Mouse (Mus musculus): ENCODE results near the gene Pkd1l2. TPM values are rescaled to one million over a fixed set of nuclear protein-coding genes. Genes with fewer than 3 reads are reported as not detected.

Gene Pkd1l2
- polyA plus RNA-seq, 1 experiment from 2014 or later = not detected

DNA sequence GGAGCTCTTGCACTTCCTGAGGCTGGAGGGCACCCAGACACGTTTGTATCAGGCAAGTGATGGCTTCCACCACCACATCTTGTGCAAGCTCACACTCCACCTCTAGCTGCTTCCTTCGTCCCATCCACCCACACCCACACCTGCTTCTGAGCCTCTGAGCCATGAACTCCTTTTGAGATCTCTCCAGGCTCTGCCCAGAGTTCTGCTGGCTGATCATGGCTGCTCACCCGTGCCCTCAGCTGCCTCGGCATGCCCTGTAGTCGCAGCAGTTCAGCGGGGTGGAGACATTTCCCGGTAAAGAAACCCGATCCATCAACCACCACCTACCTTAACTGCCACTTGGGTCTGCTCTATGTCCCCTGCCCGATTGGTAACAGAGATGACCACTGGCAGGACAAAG, 30.9 kb downstream of the Pkd1l2 start:
- Histone ChIP-seq H3K4me2 (ENCODE audit: low read depth, low read length) (no peak overlapping the region), H3K27ac (ENCODE audit: low read length) (no peak overlapping the region), H3K27me3 (ENCODE audit: control insufficient read depth, insufficient read depth, low read length) (no peaks in the 10 kb centered on the region), H3K4me3 (ENCODE audit: low read length) (no peak overlapping the region), H3K9ac (ENCODE audit: low read length) (no peak overlapping the region), H3K9me3 (replicated peaks; ENCODE audit: control insufficient read depth, low read length) (no peaks in the 10 kb centered on the region), H3K36me3 (ENCODE audit: control insufficient read depth, insufficient read depth) (no peaks in the 10 kb centered on the region), H3K4me1 (ENCODE audit: control insufficient read depth, insufficient read depth, low read length) (no peaks in the 10 kb centered on the region)
- no peak for ATAC-seq (replicated peaks; ENCODE audit: extremely low read depth, insufficient read depth, low FRiP score)
- 42% methylated on average over 9 of the region's 9 CpGs for WGBS

DNA sequence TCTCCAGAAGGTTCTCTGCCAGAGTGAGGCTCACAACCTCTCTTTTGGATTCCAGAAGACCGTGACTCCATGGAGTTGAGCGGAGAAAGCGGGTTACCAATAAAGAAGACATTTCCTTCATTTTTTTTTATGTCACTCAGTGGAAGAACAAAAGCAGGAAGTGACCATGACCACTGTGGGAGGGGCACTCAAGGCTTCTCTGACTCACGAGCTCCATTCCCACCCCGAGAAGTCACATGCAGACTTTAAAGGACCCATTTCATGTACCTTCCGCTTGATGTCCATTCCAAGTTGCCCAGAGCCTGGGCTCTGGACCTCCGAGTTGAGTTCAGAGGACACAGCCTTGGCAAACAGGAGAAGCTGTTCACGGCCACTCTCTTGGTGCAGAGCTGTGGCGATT, 31.5 kb downstream of the Pkd1l2 start:
- H3K4me1 ChIP-seq (ENCODE audit: control insufficient read depth, insufficient read depth, low read length) = no peaks in the 10 kb centered on the region
- H3K27ac ChIP-seq (ENCODE audit: low read length) = no peak overlapping the region
- no peak overlapping the region for H3K4me3 ChIP-seq (ENCODE audit: low read length)
- no peaks in the 10 kb centered on the region for H3K36me3 ChIP-seq (ENCODE audit: control insufficient read depth, insufficient read depth)
- no peak overlapping the region for H3K4me2 ChIP-seq (ENCODE audit: low read depth, low read length)
- H3K9ac ChIP-seq (ENCODE audit: low read length) = no peak overlapping the region
- ATAC-seq (replicated peaks; ENCODE audit: extremely low read depth, insufficient read depth, low FRiP score) = no peak
- WGBS = 74% methylated on average over 9 of the region's 9 CpGs
- H3K27me3 ChIP-seq (ENCODE audit: control insufficient read depth, insufficient read depth, low read length) = no peaks in the 10 kb centered on the region
- no peaks in the 10 kb centered on the region for H3K9me3 ChIP-seq (replicated peaks; ENCODE audit: control insufficient read depth, low read length)

DNA sequence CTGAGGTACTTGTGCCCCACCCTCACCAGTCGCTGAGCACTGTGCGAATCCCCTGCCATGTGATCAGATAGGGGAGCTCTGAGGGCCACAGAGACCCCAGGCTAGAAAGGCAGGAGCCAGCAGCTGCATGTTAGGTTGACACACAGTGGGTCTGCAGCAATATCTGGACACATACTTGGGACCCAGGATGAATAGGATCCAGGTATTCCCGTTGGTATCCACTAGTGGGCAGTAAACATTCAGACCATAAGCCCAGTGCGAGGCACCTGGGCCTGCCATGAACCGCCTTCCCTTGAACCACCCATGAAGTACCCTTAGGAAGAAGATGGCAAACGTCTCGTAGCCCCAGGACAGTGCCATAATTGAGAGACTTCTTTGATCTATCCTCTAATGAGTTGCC, 32.8 kb downstream of the Pkd1l2 start:
- Histone ChIP-seq H3K4me2 (ENCODE audit: low read depth, low read length) (no peak overlapping the region), H3K9ac (ENCODE audit: low read length) (no peak overlapping the region), H3K36me3 (ENCODE audit: control insufficient read depth, insufficient read depth) (no peaks in the 10 kb centered on the region), H3K9me3 (replicated peaks; ENCODE audit: control insufficient read depth, low read length) (no peaks in the 10 kb centered on the region), H3K4me1 (ENCODE audit: control insufficient read depth, insufficient read depth, low read length) (no peaks in the 10 kb centered on the region), H3K27me3 (ENCODE audit: control insufficient read depth, insufficient read depth, low read length) (no peaks in the 10 kb centered on the region), H3K4me3 (ENCODE audit: low read length) (no peak overlapping the region), H3K27ac (ENCODE audit: low read length) (no peak overlapping the region)
- no peak for ATAC-seq (replicated peaks; ENCODE audit: extremely low read depth, insufficient read depth, low FRiP score)
- 59% methylated on average over 7 of the region's 7 CpGs for WGBS

DNA sequence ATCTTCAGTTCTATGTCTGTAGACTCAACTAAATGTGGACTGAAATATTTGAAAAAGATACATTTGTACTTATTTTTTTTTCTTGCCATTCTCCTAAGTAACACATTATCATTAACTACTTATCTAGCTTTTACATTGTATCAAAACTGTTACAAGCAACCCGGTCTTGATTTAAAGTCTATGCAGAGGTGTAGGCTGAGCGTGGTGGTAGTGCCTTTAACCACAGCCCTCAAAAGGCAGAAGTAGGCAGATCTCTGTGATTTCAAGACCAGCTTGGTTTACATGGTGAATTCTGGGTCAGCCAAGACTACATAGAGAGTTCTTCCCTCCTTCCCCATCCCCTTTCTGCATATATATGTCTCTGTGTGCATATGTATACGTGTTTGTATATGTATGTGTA, 38.7 kb downstream of the Pkd1l2 start:
- no peaks in the 10 kb centered on the region for H3K4me1 ChIP-seq (ENCODE audit: control insufficient read depth, insufficient read depth, low read length)
- H3K9me3 ChIP-seq (replicated peaks; ENCODE audit: control insufficient read depth, low read length) = no peaks in the 10 kb centered on the region
- H3K4me3 ChIP-seq (ENCODE audit: low read length) = no peak overlapping the region
- H3K27ac ChIP-seq (ENCODE audit: low read length) = no peak overlapping the region
- H3K36me3 ChIP-seq (ENCODE audit: control insufficient read depth, insufficient read depth) = no peaks in the 10 kb centered on the region
- H3K4me2 ChIP-seq (ENCODE audit: low read depth, low read length) = no peak overlapping the region
- H3K27me3 ChIP-seq (ENCODE audit: control insufficient read depth, insufficient read depth, low read length) = no peaks in the 10 kb centered on the region
- whole genome bisulfite sequencing = 76% methylated on average over 3 of the region's 3 CpGs
- ATAC-seq (replicated peaks; ENCODE audit: extremely low read depth, insufficient read depth, low FRiP score) = no peak
- H3K9ac ChIP-seq (ENCODE audit: low read length) = no peak overlapping the region

DNA sequence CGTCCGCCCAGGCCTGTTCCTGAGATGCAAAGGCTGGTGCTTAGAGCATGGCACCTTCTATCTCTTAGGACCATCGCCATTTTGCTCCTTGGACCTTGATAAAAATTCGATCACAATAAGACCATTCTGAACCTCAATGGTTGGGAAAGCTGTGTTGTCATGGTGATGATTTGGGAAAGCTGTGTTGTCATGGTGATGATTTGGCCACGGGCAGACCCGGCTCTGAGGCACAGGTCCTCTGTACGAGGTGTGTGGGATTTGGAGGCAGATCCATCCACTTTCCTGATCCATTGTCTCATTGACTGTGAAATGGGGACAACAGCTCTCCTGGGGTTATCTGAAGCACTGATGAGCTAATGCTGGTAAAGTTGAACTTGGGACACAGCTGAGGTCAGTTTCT, 42.4 kb downstream of the Pkd1l2 start:
- Histone ChIP-seq H3K4me2 (ENCODE audit: low read depth, low read length) (no peak overlapping the region), H3K27me3 (ENCODE audit: control insufficient read depth, insufficient read depth, low read length) (no peaks in the 10 kb centered on the region), H3K4me1 (ENCODE audit: control insufficient read depth, insufficient read depth, low read length) (no peaks in the 10 kb centered on the region), H3K4me3 (ENCODE audit: low read length) (no peak overlapping the region), H3K36me3 (ENCODE audit: control insufficient read depth, insufficient read depth) (no peaks in the 10 kb centered on the region), H3K27ac (ENCODE audit: low read length) (no peak overlapping the region), H3K9me3 (replicated peaks; ENCODE audit: control insufficient read depth, low read length) (no peaks in the 10 kb centered on the region), H3K9ac (ENCODE audit: low read length) (no peak overlapping the region)
- no peak for ATAC-seq (replicated peaks; ENCODE audit: extremely low read depth, insufficient read depth, low FRiP score)
- 76% methylated on average over 7 of the region's 7 CpGs for WGBS

- Histone ChIP-seq H3K4me3 (ENCODE audit: low read length) (no peak overlapping the region), H3K9me3 (replicated peaks; ENCODE audit: control insufficient read depth, low read length) (no peaks in the 10 kb centered on the region), H3K27me3 (ENCODE audit: control insufficient read depth, insufficient read depth, low read length) (no peaks in the 10 kb centered on the region), H3K27ac (ENCODE audit: low read length) (no peak overlapping the region), H3K36me3 (ENCODE audit: control insufficient read depth, insufficient read depth) (no peaks in the 10 kb centered on the region), H3K4me2 (ENCODE audit: low read depth, low read length) (no peak overlapping the region), H3K4me1 (ENCODE audit: control insufficient read depth, insufficient read depth, low read length) (no peaks in the 10 kb centered on the region), H3K9ac (ENCODE audit: low read length) (no peak overlapping the region)
- ATAC-seq (replicated peaks; ENCODE audit: extremely low read depth, insufficient read depth, low FRiP score) = no peak
- 80% methylated on average over 7 of the region's 7 CpGs for WGBS
Measured at GRCm38 (mm10) chr8:117037374-117037935, 44.8 kb downstream of the Pkd1l2 start.

GRCm38 (mm10) chr8:117033393-117033792, 48.9 kb downstream of the Pkd1l2 start:
- 43% methylated on average over 3 of the region's 3 CpGs for WGBS
- no peak overlapping the region for H3K27ac ChIP-seq (ENCODE audit: low read length)
- no peak overlapping the region for H3K4me2 ChIP-seq (ENCODE audit: low read depth, low read length)
- no peak overlapping the region for H3K9ac ChIP-seq (ENCODE audit: low read length)
- H3K4me1 ChIP-seq (ENCODE audit: control insufficient read depth, insufficient read depth, low read length) = no peaks in the 10 kb centered on the region
- ATAC-seq (replicated peaks; ENCODE audit: extremely low read depth, insufficient read depth, low FRiP score) = no peak
- no peak overlapping the region for H3K4me3 ChIP-seq (ENCODE audit: low read length)
- H3K36me3 ChIP-seq (ENCODE audit: control insufficient read depth, insufficient read depth) = no peaks in the 10 kb centered on the region
- H3K27me3 ChIP-seq (ENCODE audit: control insufficient read depth, insufficient read depth, low read length) = no peaks in the 10 kb centered on the region
- no peaks in the 10 kb centered on the region for H3K9me3 ChIP-seq (replicated peaks; ENCODE audit: control insufficient read depth, low read length)

DNA sequence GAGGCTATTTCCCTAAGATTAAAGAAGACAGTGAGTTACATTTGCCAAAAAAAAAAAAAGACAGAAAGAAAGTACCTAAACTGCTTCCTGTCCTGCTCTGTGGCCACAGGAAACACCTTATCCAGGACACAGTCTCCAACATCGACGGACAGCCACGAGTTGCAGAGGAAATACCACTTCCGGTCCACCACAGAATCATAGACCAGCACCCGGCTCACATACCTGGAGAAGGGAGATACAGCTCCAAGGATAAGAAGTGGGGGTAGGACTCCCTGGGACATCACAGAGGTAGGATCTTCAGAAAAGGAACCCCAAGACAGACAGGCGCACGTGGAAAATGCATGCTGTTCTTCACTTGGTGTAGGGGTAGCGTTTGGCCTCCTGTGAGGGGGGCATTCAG, 49.6 kb downstream of the Pkd1l2 start:
- Histone ChIP-seq H3K4me2 (ENCODE audit: low read depth, low read length) (no peak overlapping the region), H3K36me3 (ENCODE audit: control insufficient read depth, insufficient read depth) (no peaks in the 10 kb centered on the region), H3K4me1 (ENCODE audit: control insufficient read depth, insufficient read depth, low read length) (no peaks in the 10 kb centered on the region), H3K9ac (ENCODE audit: low read length) (no peak overlapping the region), H3K27me3 (ENCODE audit: control insufficient read depth, insufficient read depth, low read length) (no peaks in the 10 kb centered on the region), H3K4me3 (ENCODE audit: low read length) (no peak overlapping the region), H3K9me3 (replicated peaks; ENCODE audit: control insufficient read depth, low read length) (no peaks in the 10 kb centered on the region), H3K27ac (ENCODE audit: low read length) (no peak overlapping the region)
- 59% methylated on average over 8 of the region's 8 CpGs for WGBS
- no peak for ATAC-seq (replicated peaks; ENCODE audit: extremely low read depth, insufficient read depth, low FRiP score)

DNA sequence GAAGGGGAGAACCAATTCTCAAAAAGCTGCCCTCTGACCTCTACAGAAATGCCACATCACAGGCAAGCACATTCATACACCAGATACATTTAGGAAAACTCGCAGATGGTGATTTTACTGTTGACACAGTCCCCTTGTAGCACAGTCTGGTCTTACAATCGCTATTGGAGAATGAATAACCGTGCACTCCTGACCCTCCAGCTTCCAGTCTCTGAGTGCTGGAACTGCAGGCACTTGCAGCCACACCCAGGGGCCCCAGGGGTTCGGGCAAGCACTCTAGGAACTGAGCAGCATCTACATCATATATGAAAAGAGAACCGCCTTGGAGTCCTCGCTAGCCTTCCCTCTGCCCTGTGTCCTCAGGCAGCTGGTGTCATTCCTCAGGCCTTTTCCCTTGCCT, 50.8 kb downstream of the Pkd1l2 start:
- Histone ChIP-seq H3K9ac (ENCODE audit: low read length) (no peak overlapping the region), H3K27me3 (ENCODE audit: control insufficient read depth, insufficient read depth, low read length) (no peaks in the 10 kb centered on the region), H3K36me3 (ENCODE audit: control insufficient read depth, insufficient read depth) (no peaks in the 10 kb centered on the region), H3K4me1 (ENCODE audit: control insufficient read depth, insufficient read depth, low read length) (no peaks in the 10 kb centered on the region), H3K4me2 (ENCODE audit: low read depth, low read length) (no peak overlapping the region), H3K4me3 (ENCODE audit: low read length) (no peak overlapping the region), H3K9me3 (replicated peaks; ENCODE audit: control insufficient read depth, low read length) (no peaks in the 10 kb centered on the region), H3K27ac (ENCODE audit: low read length) (no peak overlapping the region)
- ATAC-seq (replicated peaks; ENCODE audit: extremely low read depth, insufficient read depth, low FRiP score) = no peak
- 63% methylated on average over 6 of the region's 6 CpGs for WGBS

DNA sequence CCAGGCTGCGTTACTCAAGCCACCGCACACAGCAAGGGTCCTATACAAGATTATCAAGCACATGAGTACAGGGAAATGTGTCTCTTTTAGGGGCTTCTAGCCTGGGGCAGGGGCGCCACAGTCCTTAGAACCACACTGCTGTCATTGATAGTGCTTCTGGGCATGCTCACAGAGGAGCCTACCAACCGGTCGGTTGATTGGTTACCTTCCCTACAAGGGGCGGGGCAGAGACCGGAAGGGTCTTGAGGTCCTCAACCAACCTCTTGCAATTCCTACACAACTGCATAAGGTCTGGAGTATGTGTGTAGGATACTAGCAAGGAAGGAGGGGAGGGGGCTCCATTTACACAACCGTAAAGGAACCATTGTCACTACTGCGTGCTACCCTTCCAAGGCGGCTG, 53.6 kb downstream of the Pkd1l2 start:
- no peak for ATAC-seq (replicated peaks; ENCODE audit: extremely low read depth, insufficient read depth, low FRiP score)
- Histone ChIP-seq H3K4me2 (ENCODE audit: low read depth, low read length) (no peak overlapping the region), H3K27ac (ENCODE audit: low read length) (no peak overlapping the region), H3K36me3 (ENCODE audit: control insufficient read depth, insufficient read depth) (no peaks in the 10 kb centered on the region), H3K4me3 (ENCODE audit: low read length) (no peak overlapping the region), H3K4me1 (ENCODE audit: control insufficient read depth, insufficient read depth, low read length) (no peaks in the 10 kb centered on the region), H3K9me3 (replicated peaks; ENCODE audit: control insufficient read depth, low read length) (no peaks in the 10 kb centered on the region), H3K27me3 (ENCODE audit: control insufficient read depth, insufficient read depth, low read length) (no peaks in the 10 kb centered on the region), H3K9ac (ENCODE audit: low read length) (no peak overlapping the region)
- WGBS = 88% methylated on average over 10 of the region's 10 CpGs

All from heart, embryonic 16.5 days (tissue).